Mouse (Mus musculus): ENCODE measurements around the gene Ndufb4. TPM values are rescaled to one million over a fixed set of nuclear protein-coding genes. Genes with fewer than 3 reads are reported as not detected.

The Ndufb4 gene
- polyA plus RNA-seq (2021; fragmentation: Nextera tagmentation): 232 and 253 TPM in 2 replicates
- long read RNA-seq, experiment 1, transcript Ndufb4-201 (3 exons, 971 nt): major isoform, 325 of 332 reads
- long read RNA-seq, experiment 1, partial matches to known transcripts: 1 of 332 reads
- long read RNA-seq, experiment 1, other reads (novel, unspliced or antisense): 6 of 332 reads
- long read RNA-seq, experiment 2, transcript Ndufb4-201 (3 exons, 971 nt): major isoform, 23 of 29 reads
- long read RNA-seq, experiment 2, partial matches to known transcripts: 1 of 29 reads
- long read RNA-seq, experiment 2, other reads (novel, unspliced or antisense): 2 of 29 reads

DNA sequence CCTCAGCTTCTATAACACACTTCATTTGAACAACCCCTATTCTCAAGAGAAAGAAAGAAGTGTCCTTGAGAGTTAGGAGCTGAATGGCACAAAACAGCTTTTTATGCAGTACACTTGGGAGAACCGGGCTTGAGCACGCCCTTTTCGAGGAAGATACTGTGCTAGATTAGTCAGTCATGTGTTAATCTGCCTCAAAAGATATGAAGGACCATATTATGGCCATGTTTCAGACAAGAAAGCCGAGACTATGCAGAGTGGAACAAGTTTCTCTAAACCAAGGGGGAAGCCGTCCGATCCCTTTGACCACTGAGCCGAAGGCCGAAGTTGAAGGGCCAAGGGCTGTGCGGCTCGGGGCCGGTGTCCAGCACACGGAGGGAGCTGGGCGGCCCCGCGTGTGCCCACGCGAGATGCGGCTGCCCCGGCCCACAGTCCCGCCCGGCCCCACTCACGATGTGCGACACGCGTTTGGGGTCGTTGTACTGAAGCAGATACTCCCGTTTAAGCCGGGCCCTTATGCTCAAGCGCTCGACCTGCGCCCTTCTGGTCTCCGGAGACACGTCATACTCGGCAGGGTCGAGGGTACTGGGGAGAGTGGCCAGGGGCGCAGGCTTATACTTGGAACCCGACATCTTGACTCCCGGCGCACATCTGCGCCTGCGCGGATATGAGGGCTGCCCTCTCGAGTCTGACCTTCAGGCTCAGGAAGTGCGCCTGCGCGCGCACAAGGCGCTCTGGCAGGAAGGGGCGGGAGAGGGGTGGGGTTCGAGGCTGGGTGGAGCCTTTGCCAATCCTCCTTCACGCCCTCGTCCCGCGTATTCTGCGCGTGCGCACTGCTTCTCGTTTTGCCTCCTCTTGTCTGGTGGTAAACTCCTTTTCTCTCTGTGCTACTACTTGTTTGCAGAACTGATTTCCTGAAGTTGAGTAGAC is at the start of gene Ndufb4:
Gene Ndufb4 (minus strand): TSS at position 723 of the 927 bp plus-strand sequence.

Other genes with a start within 250 kb of the Ndufb4 start
- gene Gtf2e1, start 114.7 kb downstream of the Ndufb4 start, polyA plus RNA-seq (2021; fragmentation: Nextera tagmentation): 12.9 and 13.8 TPM in 2 replicates
- 7.2 and 8.7 TPM in 2 replicates for gene Rabl3, start 114.6 kb downstream of the Ndufb4 start, polyA plus RNA-seq (2021; fragmentation: Nextera tagmentation)
- gene Hgd, start 74.3 kb downstream of the Ndufb4 start, polyA plus RNA-seq (2021; fragmentation: Nextera tagmentation): not detected in 2 replicates
- gene Fstl1, start 122.4 kb upstream of the Ndufb4 start, polyA plus RNA-seq (2021; fragmentation: Nextera tagmentation): 27.9 and 29.3 TPM in 2 replicates
- 0.16 and 0.30 TPM in 2 replicates for gene Gm36028, start 206.7 kb upstream of the Ndufb4 start, polyA plus RNA-seq (2021; fragmentation: Nextera tagmentation)
- gene Lrrc58, start 213.9 kb upstream of the Ndufb4 start, polyA plus RNA-seq (2021; fragmentation: Nextera tagmentation): 32.2 and 37.9 TPM in 2 replicates